Mouse (Mus musculus) lung, postnatal 0 days (tissue): Measurements from ENCODE around the gene Aldh1a2. TPM values are rescaled to one million over a fixed set of nuclear protein-coding genes. Genes with fewer than 3 reads are reported as not detected.

Experiments
- ATAC-seq: fragments of 200-750 bp; cut with Nextera tagmentation; 2 replicates; pipeline ENCODE4 v1.8.0; 2017; ENCODE audit warnings: moderate library complexity
- DNase-seq: peaks from one replicate; pipeline ENCODE4 v3.0.0-alpha.2; 2016; ENCODE audit warnings: low spot score
- H3K27ac ChIP-seq: fragments of 300-500 bp; sonication (generic); 2 replicates; pipeline ENCODE4 v1.5.1; 2014; ENCODE audit warnings: antibody characterized with exemption, mild to moderate bottlenecking, low read length, mixed read lengths
- H3K27me3 ChIP-seq: fragments of 300-500 bp; sonication (generic); replicated peaks from 2 replicates; pipeline ENCODE4 v1.6.1; 2014; ENCODE audit warnings: low read length, mixed read lengths; ENCODE audit not compliant: insufficient read depth
- H3K36me3 ChIP-seq: fragments of 300-500 bp; sonication (generic); 2 replicates; pipeline ENCODE4 v1.6.1; 2014; ENCODE audit warnings: low read length, mixed read lengths; ENCODE audit not compliant: insufficient read depth
- H3K4me1 ChIP-seq: fragments of 300-500 bp; sonication (generic); 2 replicates; pipeline ENCODE4 v1.6.1; 2014; ENCODE audit warnings: antibody characterized with exemption, low read depth, low read length, mixed read lengths; ENCODE audit not compliant: insufficient read depth
- H3K4me2 ChIP-seq: fragments of 300-500 bp; sonication (generic); replicated peaks from 2 replicates; pipeline ENCODE4 v1.6.1; 2014; ENCODE audit warnings: low read depth, mild to moderate bottlenecking, low read length, moderate library complexity, mixed read lengths
- H3K4me3 ChIP-seq: fragments of 300-500 bp; sonication (generic); 2 replicates; pipeline ENCODE4 v1.5.1; 2014; ENCODE audit warnings: low read depth, low read length
- H3K9ac ChIP-seq: fragments of 300-500 bp; sonication (generic); replicated peaks from 2 replicates; pipeline ENCODE4 v1.6.1; 2014; ENCODE audit warnings: low read depth, mild to moderate bottlenecking
- H3K9me3 ChIP-seq: fragments of 300-500 bp; sonication (generic); 2 replicates; pipeline ENCODE4 v1.6.1; 2016; ENCODE audit warnings: low read length, mixed read lengths
- CTCF ChIP-seq: IDR thresholded peaks from 2 replicates; pipeline ENCODE4 v1.5.1; 2016; ENCODE audit warnings: antibody characterized with exemption, mild to moderate bottlenecking
- EP300 ChIP-seq: IDR thresholded peaks from 2 replicates; pipeline ENCODE4 v1.6.1; 2016; ENCODE audit warnings: antibody characterized with exemption, mild to moderate bottlenecking, control low read depth
- WGBS: fragments of 180-500 bp; shearing (Covaris S2); extraction: QIAGEN DNeasy Blood & Tissue Kit; methylation state at CpG from one replicate; pipeline ENCODE4 v1.1.7; 2014; 5-methylcytosine and 5-hydroxymethylcytosine counted together
- polyA plus RNA-seq: library from polyadenylated mRNA; unstranded; fragments of >200 nt; fragmentation: Nextera tagmentation; extraction: Ambion mirVana; gene quantifications from 2 replicates; pipeline ENCODE4 v1.2.1, GENCODE M21; 2015

Gene Aldh1a2
- polyA plus RNA-seq: 27.8 and 31.8 TPM in 2 replicates

DNA sequence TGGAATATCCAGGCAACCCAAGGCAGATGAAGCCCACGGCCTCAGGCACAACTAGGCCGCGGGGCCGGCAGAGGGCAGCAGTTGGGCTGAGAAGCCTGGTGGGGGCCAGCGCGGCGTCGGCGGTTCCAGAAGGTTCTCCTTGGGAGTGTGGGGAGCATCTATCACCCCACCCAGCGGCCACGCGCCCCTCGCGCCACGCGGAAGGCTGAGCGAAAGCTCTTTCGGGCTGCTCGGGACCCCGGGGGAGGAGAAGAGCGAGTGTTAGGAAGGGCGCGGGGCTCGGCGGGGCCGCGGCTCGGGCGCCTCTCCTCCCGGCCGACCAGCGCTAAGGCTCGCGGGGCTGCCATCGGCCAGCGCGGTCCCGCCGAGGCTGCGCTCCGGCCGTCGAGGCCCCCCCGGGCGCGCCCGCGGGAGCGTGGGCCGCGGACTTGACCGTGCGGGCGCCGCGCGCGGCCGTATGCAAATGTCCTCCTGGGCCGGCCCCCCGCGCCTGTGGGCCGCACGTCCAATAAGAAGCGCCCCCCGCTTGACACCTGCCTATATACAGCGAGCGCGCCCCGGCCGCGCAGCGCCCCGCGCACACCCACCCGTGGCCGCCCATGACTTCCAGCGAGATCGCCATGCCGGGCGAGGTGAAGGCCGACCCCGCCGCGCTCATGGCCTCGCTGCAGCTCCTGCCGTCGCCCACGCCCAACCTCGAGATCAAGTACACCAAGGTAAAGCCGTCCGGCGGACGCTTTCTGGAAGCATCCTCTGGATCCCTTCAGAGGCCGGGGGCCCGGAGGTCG, at the start of gene Aldh1a2:
Gene Aldh1a2 (plus strand): TSS at position 542 of the 788 bp plus-strand sequence.
- Histone ChIP-seq H3K36me3 (no peaks in the 10 kb centered on the region), H3K4me2 (peak within 1 kb of the TSS; percentile 75), H3K9ac (no peak within 1 kb of the TSS), H3K4me3 (peak within 1 kb of the TSS; percentile 40), H3K27ac (no peak within 1 kb of the TSS), H3K4me1 (peaks cover 5% of the 10 kb centered on the region; the same call in 1 of the 2 replicates), H3K9me3 (no peaks in the 10 kb centered on the region), H3K27me3 (peaks cover 59% of the 10 kb centered on the region)
- WGBS: 1% methylated on average over 55 of the region's 97 CpGs
- peak; percentile 84 for ATAC-seq
- peak; percentile 74 for DNase-seq
- TF ChIP-seq EP300: no peak
- peak; percentile 78 for TF ChIP-seq CTCF

DNA sequence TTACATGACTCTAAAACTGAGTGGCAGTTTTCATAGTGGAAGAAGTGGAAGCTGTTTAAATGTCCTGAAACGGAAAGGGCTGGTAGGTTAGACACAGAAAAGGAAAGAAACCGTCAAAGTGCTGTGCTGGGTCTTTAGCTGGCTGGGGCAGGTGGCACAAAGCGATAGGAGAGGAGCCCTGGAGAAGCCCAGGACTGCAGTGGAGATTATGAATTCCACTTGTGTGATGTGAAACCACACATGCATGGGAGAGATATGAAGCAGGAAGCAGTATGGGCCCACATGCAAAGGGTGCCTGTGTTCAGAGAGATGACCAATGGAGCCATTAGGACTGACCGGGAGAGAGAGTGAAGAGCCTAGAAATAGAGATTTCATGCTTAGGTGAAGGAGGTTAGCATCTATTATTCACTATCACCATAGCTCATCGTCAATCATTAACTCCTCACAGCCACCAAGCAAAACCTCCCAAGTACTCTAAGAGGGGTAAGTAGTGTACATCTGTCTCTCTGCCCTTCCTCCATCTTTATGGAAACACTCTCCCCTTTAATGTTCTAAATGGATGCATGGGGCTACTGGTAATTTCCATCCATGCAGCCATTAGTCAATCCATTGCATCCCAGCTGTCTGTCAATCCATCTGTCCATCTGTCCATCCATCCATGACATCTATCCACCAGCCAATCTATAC, 49.4 kb upstream of the Aldh1a2 start:
- TF ChIP-seq CTCF (no peak), EP300 (no peak)
- Histone ChIP-seq H3K4me2 (no peak overlapping the region), H3K27ac (no peak overlapping the region), H3K4me3 (no peak overlapping the region), H3K27me3 (no peaks in the 10 kb centered on the region), H3K36me3 (no peaks in the 10 kb centered on the region), H3K4me1 (peaks cover 3% of the 10 kb centered on the region; the same call in 1 of the 2 replicates), H3K9ac (no peak overlapping the region), H3K9me3 (no peaks in the 10 kb centered on the region)
- DNase-seq (no peak), ATAC-seq (no peak)
- WGBS: 87% methylated on average over 5 of the region's 5 CpGs

DNA sequence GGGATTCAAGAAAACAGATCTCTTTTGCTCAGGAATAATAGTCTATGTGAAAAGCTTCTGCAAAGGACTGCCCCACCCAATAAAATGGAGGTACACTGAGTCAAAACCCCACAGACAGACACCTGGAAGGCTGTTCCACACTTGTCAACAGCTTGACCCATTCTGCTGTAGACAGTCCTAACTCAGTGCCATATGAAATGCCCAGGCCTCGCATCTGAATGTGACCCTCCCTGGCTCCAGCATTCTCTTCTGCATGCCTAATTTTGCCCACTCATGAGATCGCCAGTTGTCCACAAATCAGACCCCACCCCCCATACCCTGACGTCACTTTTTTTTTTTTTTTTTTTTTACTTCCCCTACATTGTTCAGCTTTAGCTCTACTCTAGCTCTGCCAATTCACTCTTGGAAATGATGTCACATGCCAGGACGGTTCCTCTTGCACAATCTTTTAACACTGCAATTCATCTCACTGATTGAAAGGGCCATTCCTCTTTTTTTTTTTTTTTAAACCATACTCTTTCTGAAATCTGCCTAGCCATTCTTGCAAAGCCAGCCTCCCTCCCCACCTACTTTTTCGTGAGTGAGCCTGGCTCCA, 48.6 kb upstream of the Aldh1a2 start:
- 36% methylated on average over 5 of the region's 5 CpGs for WGBS
- TF ChIP-seq CTCF: no peak
- 0 out of 2 replicates have a peak, but pooled peaks have one; percentile 25 for TF ChIP-seq EP300
- Histone ChIP-seq H3K9ac (no peak overlapping the region), H3K36me3 (no peaks in the 10 kb centered on the region), H3K4me3 (no peak overlapping the region), H3K27ac (no peak overlapping the region), H3K4me2 (no peak overlapping the region), H3K27me3 (no peaks in the 10 kb centered on the region), H3K9me3 (no peaks in the 10 kb centered on the region), H3K4me1 (peaks cover 3% of the 10 kb centered on the region; the same call in 1 of the 2 replicates)
- peak; percentile 81 for DNase-seq
- ATAC-seq: peak; percentile 73

DNA sequence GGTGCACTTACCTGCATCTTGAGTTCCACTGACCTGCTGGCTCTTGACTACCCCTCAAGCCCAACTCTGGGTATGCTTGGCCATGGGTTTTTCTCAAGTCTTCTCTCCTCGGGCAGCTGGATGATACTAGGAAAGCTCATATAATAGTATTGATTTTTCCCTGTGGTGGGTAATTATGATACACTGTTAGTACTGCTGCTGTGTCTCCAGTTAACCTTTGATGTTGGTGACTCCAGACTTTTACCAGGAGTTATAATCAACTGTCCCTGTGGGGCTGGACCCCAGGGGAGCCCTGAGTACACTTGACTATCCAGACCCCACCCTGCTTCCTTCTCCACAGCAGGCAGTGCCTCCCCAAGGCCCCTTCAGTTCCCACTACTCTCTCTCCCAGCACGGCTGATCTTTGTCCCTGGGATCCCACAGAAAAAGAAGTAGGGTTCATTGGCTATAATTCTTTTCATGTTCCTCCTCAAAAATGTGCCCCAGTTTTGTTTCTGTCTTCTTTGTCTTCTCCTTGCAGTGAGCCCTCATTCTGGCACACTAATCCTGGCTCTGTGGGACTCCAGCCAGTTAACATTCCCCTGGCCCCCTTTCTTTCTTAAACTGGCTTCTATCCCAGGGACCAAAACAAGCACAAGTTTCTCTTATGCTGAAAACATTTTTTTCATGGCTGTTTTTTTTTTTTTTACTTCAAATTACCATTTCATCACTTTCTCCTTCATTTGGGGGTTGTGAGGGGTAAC, 47.9 kb upstream of the Aldh1a2 start:
- no peak overlapping the region for H3K9ac ChIP-seq
- no peak overlapping the region for H3K4me3 ChIP-seq
- H3K4me2 ChIP-seq: no peak overlapping the region
- TF ChIP-seq CTCF: no peak
- no peak for TF ChIP-seq EP300
- H3K9me3 ChIP-seq: no peaks in the 10 kb centered on the region
- H3K27me3 ChIP-seq: no peaks in the 10 kb centered on the region
- peaks cover 3% of the 10 kb centered on the region; the same call in 1 of the 2 replicates for H3K4me1 ChIP-seq
- DNase-seq: no peak
- ATAC-seq: no peak; the same call in 1 of the 2 replicates
- WGBS: 47% methylated on average over 2 of the region's 2 CpGs
- no peak overlapping the region for H3K27ac ChIP-seq
- H3K36me3 ChIP-seq: no peaks in the 10 kb centered on the region

DNA sequence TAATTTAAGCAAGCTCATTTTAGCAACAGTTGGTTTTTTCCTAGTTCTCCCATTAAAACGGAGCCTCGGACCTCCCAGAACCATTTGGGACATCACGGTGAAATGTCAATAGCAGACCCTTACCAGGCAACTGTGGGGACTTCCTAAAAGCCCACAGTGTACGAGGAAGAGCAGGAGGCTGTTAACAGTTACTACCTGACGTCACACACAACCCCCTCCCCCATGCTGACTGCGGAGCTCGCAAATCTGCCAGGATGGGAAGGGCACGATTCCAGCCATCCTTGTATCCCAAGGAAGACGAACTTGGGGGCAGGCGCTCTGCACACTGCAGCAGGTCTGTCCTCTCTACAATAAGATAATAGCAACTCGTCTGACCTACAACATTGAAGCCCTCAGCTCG, 47.1 kb upstream of the Aldh1a2 start, which contains the start of gene Aqp9:
Gene Aqp9 (minus strand): TSS at position 172 of the 400 bp plus-strand sequence.
- Histone ChIP-seq H3K4me1 (peaks cover 3% of the 10 kb centered on the region; the same call in 1 of the 2 replicates), H3K36me3 (no peaks in the 10 kb centered on the region), H3K27me3 (no peaks in the 10 kb centered on the region), H3K4me3 (no peak within 1 kb of the TSS), H3K9me3 (no peaks in the 10 kb centered on the region), H3K4me2 (no peak within 1 kb of the TSS), H3K27ac (no peak within 1 kb of the TSS), H3K9ac (no peak within 1 kb of the TSS)
- ATAC-seq (no peak), DNase-seq (no peak)
- TF ChIP-seq CTCF (no peak), EP300 (no peak)
- WGBS: 21% methylated on average over 12 of the region's 12 CpGs
